Mouse (Mus musculus): ENCODE measurements around the gene Glyr1.

DNA sequence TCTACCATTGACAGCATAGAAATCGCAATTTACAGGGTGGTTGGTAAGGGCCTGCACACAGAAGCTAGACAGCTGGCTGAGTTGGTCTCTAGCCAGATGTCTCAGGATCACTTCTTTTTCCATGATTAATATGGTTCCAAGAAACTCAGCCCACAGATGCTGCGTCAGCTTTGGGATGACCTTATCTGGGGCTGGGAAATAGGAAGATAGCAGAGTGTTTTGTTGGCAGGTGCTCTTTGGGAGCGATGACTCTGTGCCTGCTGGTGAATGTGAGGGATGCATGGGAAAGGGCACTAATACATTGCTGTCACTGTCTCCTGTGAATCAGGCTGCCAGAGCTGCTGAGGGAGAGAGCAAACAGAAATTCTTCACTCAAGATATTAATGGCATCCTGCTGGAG is 20.7 kb upstream of the Glyr1 start:
- TF ChIP-seq ETS1 (IDR thresholded peaks at IDR 0.05; ENCODE audit: low read depth, low read length) (no peak), GATA1 (IDR thresholded peaks at IDR 0.05; ENCODE audit: low read depth, low read length) (no peak), CTCF (IDR thresholded peaks at IDR 0.05 in 2 of 3, conservative IDR thresholded peaks at IDR 0.05 in 1 of 3; ENCODE audit: control insufficient read depth in 1 of 3, insufficient read depth in 1 of 3, low read depth in 2 of 3, low read length in 3 of 3, poor library complexity in 1 of 3, severe bottlenecking in 1 of 3) (no peak), MXI1 (IDR thresholded peaks at IDR 0.05; ENCODE audit: low read depth, low read length) (no peak), POLR2AphosphoS5 (IDR thresholded peaks at IDR 0.05; ENCODE audit: borderline replicate concordance, low read depth, low read length) (no peak), TCF12 (IDR thresholded peaks at IDR 0.05; ENCODE audit: low read depth, low read length) (no peak), CHD2 (IDR thresholded peaks at IDR 0.05; ENCODE audit: low read length) (no peak), HCFC1 (IDR thresholded peaks at IDR 0.05; ENCODE audit: low read depth, low read length) (no peak), POLR2AphosphoS2 (IDR thresholded peaks at IDR 0.05; ENCODE audit: low read length) (no peak), MAX (IDR thresholded peaks at IDR 0.05; ENCODE audit: low read length) (no peak), POLR2A (IDR thresholded peaks at IDR 0.05; ENCODE audit: control insufficient read depth in 1 of 2, insufficient read depth in 1 of 2, low read depth in 1 of 2, low read length in 2 of 2, poor library complexity in 1 of 2) (no peak), ZKSCAN1 (IDR thresholded peaks at IDR 0.05; ENCODE audit: low read depth, low read length) (no peak), MAFK (IDR thresholded peaks at IDR 0.05; ENCODE audit: borderline replicate concordance, low read depth, low read length) (no peak), SMC3 (IDR thresholded peaks at IDR 0.05; ENCODE audit: low read depth, low read length) (no peak)
